Mouse (Mus musculus): ENCODE results near the gene Srd5a1.
A peak's percentile ranks its signal among the peaks of the same experiment; 100 is the strongest.
"Not testable (repeated sequence)": the region's sequence is repeated elsewhere in the genome, so short reads cannot be mapped to it uniquely, and the experiment has no call there.

Srd5a1 gene

GRCm38 (mm10) chr13:69611398-69612174 lies at the start of gene Srd5a1:
Srd5a1 (minus strand) TSS chr13:69611442.
- DNase-seq (ENCODE audit: low spot score): peak; percentile 97

- DNase-seq (ENCODE audit: low spot score): no peak
Observed at GRCm38 (mm10) chr13:69654508-69654907, 43.3 kb upstream of the Srd5a1 start.

- DNase-seq (ENCODE audit: low spot score): no peak
Observed at GRCm38 (mm10) chr13:69646481-69646880, 35.2 kb upstream of the Srd5a1 start.

GRCm38 (mm10) chr13:69645694-69646423 lies 34.6 kb upstream of the Srd5a1 start:
- DNase-seq (ENCODE audit: low spot score): no peak

GRCm38 (mm10) chr13:69644427-69645166 lies 33.4 kb upstream of the Srd5a1 start:
- no peak for DNase-seq (ENCODE audit: low spot score)

GRCm38 (mm10) chr13:69643937-69644336 lies 32.7 kb upstream of the Srd5a1 start:
- no peak for DNase-seq (ENCODE audit: low spot score)

- no peak for DNase-seq (ENCODE audit: low spot score)
Observed at GRCm38 (mm10) chr13:69642656-69643216, 31.5 kb upstream of the Srd5a1 start.

- DNase-seq (ENCODE audit: low spot score): no peak
Observed at GRCm38 (mm10) chr13:69641017-69641416, 29.8 kb upstream of the Srd5a1 start.

GRCm38 (mm10) chr13:69640541-69640940 lies 29.3 kb upstream of the Srd5a1 start:
- DNase-seq (ENCODE audit: low spot score): no peak

- DNase-seq (ENCODE audit: low spot score): no peak
Observed at GRCm38 (mm10) chr13:69640126-69640525, 28.9 kb upstream of the Srd5a1 start.

GRCm38 (mm10) chr13:69639251-69639650 lies 28.0 kb upstream of the Srd5a1 start:
- DNase-seq (ENCODE audit: low spot score): no peak

GRCm38 (mm10) chr13:69638108-69638626 lies 26.9 kb upstream of the Srd5a1 start:
- no peak for DNase-seq (ENCODE audit: low spot score)

- DNase-seq (ENCODE audit: low spot score): no peak
Observed at GRCm38 (mm10) chr13:69637657-69638056, 26.4 kb upstream of the Srd5a1 start.

GRCm38 (mm10) chr13:69636816-69637215 lies 25.6 kb upstream of the Srd5a1 start:
- DNase-seq (ENCODE audit: low spot score): no peak

- DNase-seq (ENCODE audit: low spot score): no peak
Observed at GRCm38 (mm10) chr13:69636375-69636774, 25.1 kb upstream of the Srd5a1 start.

- not testable (repeated sequence) for DNase-seq (ENCODE audit: low spot score)
Observed at GRCm38 (mm10) chr13:69635836-69636235, 24.6 kb upstream of the Srd5a1 start.

GRCm38 (mm10) chr13:69633988-69634387 lies 22.7 kb upstream of the Srd5a1 start:
- no peak for DNase-seq (ENCODE audit: low spot score)

- no peak for DNase-seq (ENCODE audit: low spot score)
Observed at GRCm38 (mm10) chr13:69633551-69633950, 22.3 kb upstream of the Srd5a1 start.

GRCm38 (mm10) chr13:69631659-69632058 lies 20.4 kb upstream of the Srd5a1 start:
- DNase-seq (ENCODE audit: low spot score): no peak

GRCm38 (mm10) chr13:69631111-69631510 lies 19.9 kb upstream of the Srd5a1 start:
- no peak for DNase-seq (ENCODE audit: low spot score)

- DNase-seq (ENCODE audit: low spot score): no peak
Observed at GRCm38 (mm10) chr13:69630576-69630975, 19.3 kb upstream of the Srd5a1 start.

GRCm38 (mm10) chr13:69627941-69628340 lies 16.7 kb upstream of the Srd5a1 start:
- no peak for DNase-seq (ENCODE audit: low spot score)

All from urinary bladder, postnatal 25 days (tissue).